Comparison of ENCODE assay signal across 13 mouse cellular contexts in the genomic region with DNA sequence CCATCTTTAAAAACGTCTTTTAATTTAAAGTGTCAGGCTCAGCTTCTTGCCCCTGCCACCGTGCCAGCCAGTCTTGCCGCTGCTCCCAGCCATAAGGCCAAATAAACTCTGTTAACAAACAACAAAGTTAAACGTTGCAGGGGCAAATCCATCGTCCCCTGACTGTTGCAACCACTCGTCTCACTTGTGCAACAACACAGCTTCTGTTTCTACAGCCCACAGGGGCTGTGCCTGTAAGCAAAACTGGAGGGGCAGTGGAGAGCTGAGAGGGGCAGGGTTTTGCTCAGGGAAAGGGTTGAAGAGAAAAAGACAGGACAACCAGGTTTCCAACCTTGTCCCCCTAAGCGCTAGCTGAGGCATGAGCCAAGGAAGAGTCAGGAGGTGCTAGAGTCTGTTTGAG. TPM values are rescaled to one million over a fixed set of nuclear protein-coding genes. Genes with fewer than 3 reads are reported as not detected.
A peak's percentile ranks its signal among the peaks of the same experiment; 100 is the strongest.
DNase-seq lines count a peak whose midpoint lies in the region; ATAC-seq and TF ChIP-seq lines count a peak whose summit lies in the region.
"Had no signal": no experiment of that assay in that cellular context is flagged by ENCODE, and none has a peak within 500 bp of the region (broad histone marks: within the 10 kb centered on the region; RNA-seq: fewer than 3 reads in every experiment).

No protein-coding gene starts in this region.

- 48% methylated on average over 7 of the region's 7 CpGs for WGBS in heart, embryonic 14.5 days
- 44% methylated on average over 7 of the region's 7 CpGs for WGBS in heart, embryonic 10.5 days
- 49% methylated on average over 7 of the region's 7 CpGs for WGBS in neural tube, embryonic 11.5 days
- 49% methylated on average over 7 of the region's 7 CpGs for WGBS in neural tube, embryonic 15.5 days
- 13% methylated on average over 7 of the region's 7 CpGs for WGBS in liver, adult 2 months
- 41% methylated on average over 7 of the region's 7 CpGs for WGBS in stomach, postnatal 0 days

- H3K9ac ChIP-seq in heart, embryonic 14.5 days (ENCODE audit: low read length), result no peak overlapping the region
- H3K9ac ChIP-seq in neural tube, embryonic 11.5 days (ENCODE audit: low read length), result no peak overlapping the region
- H3K9ac ChIP-seq in neural tube, embryonic 15.5 days (replicated peaks), result no peak overlapping the region
- H3K9ac ChIP-seq in liver, adult 2 months (ENCODE audit: low read depth, low read length), result peak overlapping the region; percentile 41
- peak overlapping the region; percentile 54; the same call in 1 of the 2 replicates for H3K9ac ChIP-seq in stomach, postnatal 0 days (ENCODE audit: low read length)

- H3K27ac ChIP-seq in heart, embryonic 14.5 days (replicated peaks in 1 of 2; ENCODE audit: control insufficient read depth in 1 of 2, insufficient read depth in 1 of 2, low read depth in 2 of 2, low read length in 2 of 2), result no peak overlapping the region
- H3K27ac ChIP-seq in heart, embryonic 10.5 days, result no peak overlapping the region
- no peak overlapping the region for H3K27ac ChIP-seq in neural tube, embryonic 11.5 days (ENCODE audit: low read depth, low read length)
- no peak overlapping the region for H3K27ac ChIP-seq in neural tube, embryonic 15.5 days (replicated peaks)
- peak overlapping the region; percentile 87 for H3K27ac ChIP-seq in liver, adult 2 months (replicated peaks; ENCODE audit: insufficient read depth, low read depth, low read length)
- H3K27ac ChIP-seq in stomach, postnatal 0 days (replicated peaks), result no peak overlapping the region

- H3K4me3 ChIP-seq in heart, embryonic 14.5 days (ENCODE audit: control insufficient read depth in 1 of 2, insufficient read depth in 1 of 2, low read depth in 1 of 2, low read length in 2 of 2), result no peak overlapping the region
- H3K4me3 ChIP-seq in heart, embryonic 10.5 days, result no peak overlapping the region
- no peak overlapping the region for H3K4me3 ChIP-seq in neural tube, embryonic 11.5 days (ENCODE audit: low read depth, low read length)
- H3K4me3 ChIP-seq in neural tube, embryonic 15.5 days (replicated peaks), result no peak overlapping the region
- H3K4me3 ChIP-seq in liver, adult 2 months (ENCODE audit: insufficient read depth, low read depth, low read length), result peak overlapping the region; percentile 28
- no peak overlapping the region for H3K4me3 ChIP-seq in stomach, postnatal 0 days (ENCODE audit: low read depth, low read length)

- no peak for ATAC-seq in heart, embryonic 14.5 days (ENCODE audit: insufficient number of reproducible peaks, insufficient read depth, low FRiP score, low read depth)
- ATAC-seq in neural tube, embryonic 11.5 days (ENCODE audit: insufficient read depth, low FRiP score, low TSS enrichment), result 0 out of 2 replicates have a peak, but pooled peaks have one; percentile 4
- no peak for ATAC-seq in neural tube, embryonic 15.5 days (ENCODE audit: low FRiP score)
- ATAC-seq in stomach, postnatal 0 days (ENCODE audit: low FRiP score, low TSS enrichment), result no peak
- ATAC-seq: Patski had no signal

- TF ChIP-seq EP300 in stomach, postnatal 0 days (optimal IDR thresholded peaks at IDR 0.05), result no peak

- no peak for DNase-seq in heart, embryonic 10.5 days (ENCODE audit: low spot score)
- DNase-seq in neural tube, embryonic 11.5 days (ENCODE audit: low spot score), result no peak
- DNase-seq in liver, adult 2 months (ENCODE audit: extremely low read depth, low read depth, low spot score), result peak; percentile 88
- no peak for DNase-seq in stomach, postnatal 0 days (ENCODE audit: low spot score)
- DNase-seq in gastrocnemius, postnatal 14 days, result no peak
- no peak for DNase-seq in right cerebral cortex, postnatal 36 days (ENCODE audit: low spot score in 2 of 2)

- no peaks in the 10 kb centered on the region for H3K9me3 ChIP-seq in heart, embryonic 14.5 days (ENCODE audit: control insufficient read depth, low read length)
- no peaks in the 10 kb centered on the region for H3K9me3 ChIP-seq in heart, embryonic 10.5 days
- H3K9me3 ChIP-seq in neural tube, embryonic 11.5 days (ENCODE audit: control insufficient read depth, low read length), result no peaks in the 10 kb centered on the region
- no peaks in the 10 kb centered on the region for H3K9me3 ChIP-seq in neural tube, embryonic 15.5 days (replicated peaks)
- no peaks in the 10 kb centered on the region for H3K9me3 ChIP-seq in stomach, postnatal 0 days (ENCODE audit: control insufficient read depth, low read length)
- H3K9me3 ChIP-seq: midbrain, embryonic 10.5 days had no signal

- no peaks in the 10 kb centered on the region; a peak in 1 of 4 replicates for H3K4me1 ChIP-seq in heart, embryonic 14.5 days (ENCODE audit: control insufficient read depth in 2 of 2, insufficient read depth in 2 of 2, low read length in 2 of 2)
- H3K4me1 ChIP-seq in heart, embryonic 10.5 days, result peaks cover 10% of the 10 kb centered on the region; the same call in 1 of the 2 replicates
- H3K4me1 ChIP-seq in neural tube, embryonic 11.5 days (ENCODE audit: control insufficient read depth, insufficient read depth, low read length), result no peaks in the 10 kb centered on the region
- H3K4me1 ChIP-seq in neural tube, embryonic 15.5 days, result peaks cover 8% of the 10 kb centered on the region
- peaks cover 25% of the 10 kb centered on the region for H3K4me1 ChIP-seq in liver, adult 2 months (ENCODE audit: control insufficient read depth, insufficient read depth, low read length)
- H3K4me1 ChIP-seq in stomach, postnatal 0 days (replicated peaks; ENCODE audit: control insufficient read depth, insufficient read depth), result 0 out of 2 replicates have a peak, but pooled peaks cover 6% of the 10 kb centered on the region

- intact Hi-C loops in gastrocnemius, postnatal 14 days (cut with DNase I; ENCODE audit: low total_unique reads), result no loop called here

- 0 out of 2 replicates have a peak, but pooled peaks have one; percentile 52 for TF ChIP-seq POLR2A in liver, adult 2 months (IDR thresholded peaks at IDR 0.05; ENCODE audit: extremely low read depth, insufficient read depth, low read length)

- H3K4me2 ChIP-seq in heart, embryonic 14.5 days (ENCODE audit: low read length), result peak overlapping the region; percentile 65; the same call in 1 of the 2 replicates
- H3K4me2 ChIP-seq in neural tube, embryonic 11.5 days (ENCODE audit: low read depth), result no peak overlapping the region
- H3K4me2 ChIP-seq in neural tube, embryonic 15.5 days, result no peak overlapping the region
- peak overlapping the region; percentile 70; the same call in 1 of the 2 replicates for H3K4me2 ChIP-seq in stomach, postnatal 0 days (replicated peaks; ENCODE audit: low read depth)

- H3K79me2 ChIP-seq in liver, adult 2 months (ENCODE audit: control insufficient read depth, insufficient read depth, low read length), result peaks cover 5% of the 10 kb centered on the region; the same call in 1 of the 2 replicates

- no peaks in the 10 kb centered on the region for H3K27me3 ChIP-seq in heart, embryonic 14.5 days (ENCODE audit: control insufficient read depth, insufficient read depth, low read length)
- peaks cover 13% of the 10 kb centered on the region; the same call in 1 of the 2 replicates for H3K27me3 ChIP-seq in heart, embryonic 10.5 days (ENCODE audit: insufficient read depth, poor library complexity, severe bottlenecking)
- H3K27me3 ChIP-seq in neural tube, embryonic 11.5 days (ENCODE audit: control insufficient read depth, insufficient read depth, low read length), result no peaks in the 10 kb centered on the region
- no peaks in the 10 kb centered on the region for H3K27me3 ChIP-seq in neural tube, embryonic 15.5 days (replicated peaks)
- H3K27me3 ChIP-seq in liver, adult 2 months (ENCODE audit: control insufficient read depth, insufficient read depth, low read length), result no peaks in the 10 kb centered on the region
- H3K27me3 ChIP-seq in stomach, postnatal 0 days (ENCODE audit: control insufficient read depth, insufficient read depth, low read length), result no peaks in the 10 kb centered on the region
- H3K27me3 ChIP-seq: Patski had no signal

- H3K36me3 ChIP-seq in heart, embryonic 14.5 days (ENCODE audit: control insufficient read depth, insufficient read depth, low read length), result no peaks in the 10 kb centered on the region
- H3K36me3 ChIP-seq in heart, embryonic 10.5 days, result no peaks in the 10 kb centered on the region
- H3K36me3 ChIP-seq in neural tube, embryonic 11.5 days (ENCODE audit: control insufficient read depth, insufficient read depth, low read length), result no peaks in the 10 kb centered on the region
- H3K36me3 ChIP-seq in neural tube, embryonic 15.5 days, result no peaks in the 10 kb centered on the region
- peaks cover 4% of the 10 kb centered on the region; the same call in 1 of the 2 replicates for H3K36me3 ChIP-seq in liver, adult 2 months (ENCODE audit: control insufficient read depth, insufficient read depth, low read length)
- H3K36me3 ChIP-seq in stomach, postnatal 0 days (ENCODE audit: control insufficient read depth, insufficient read depth, low read length), result no peaks in the 10 kb centered on the region
- H3K36me3 ChIP-seq: midbrain, embryonic 10.5 days had no signal

- TF ChIP-seq CTCF in liver, adult 2 months (IDR thresholded peaks at IDR 0.05; ENCODE audit: low read depth, low read length), result no peak
- no peak for TF ChIP-seq CTCF in stomach, postnatal 0 days (IDR thresholded peaks at IDR 0.05; ENCODE audit: low read depth)

RNA-seq across cellular contexts. Expression of gene Cox8b, which starts 7.9 kb away (rescaled TPM):
- polyA plus RNA-seq in heart, embryonic 14.5 days (2014; fragmentation: Nextera tagmentation; extraction: Ambion mirVana), result 375 and 378 TPM in 2 replicates
- polyA plus RNA-seq in heart, embryonic 10.5 days (2016; fragmentation: Nextera tagmentation; extraction: Ambion mirVana), result 13.6 and 46.8 TPM in 2 replicates
- 0.81 and 4.2 TPM in 2 replicates for polyA plus RNA-seq in neural tube, embryonic 11.5 days (2014; fragmentation: Nextera tagmentation; extraction: Ambion mirVana)
- 1.5 and 4.8 TPM in 2 replicates for polyA plus RNA-seq in neural tube, embryonic 15.5 days (2015; fragmentation: Nextera tagmentation; extraction: Ambion mirVana)
- total RNA-seq in liver, adult 2 months (2014; rRNA removed), result 0.55 and 0.81 TPM in 2 replicates
- polyA plus RNA-seq in liver, adult 2 months (2012; rRNA removed), result not detected in 2 replicates
- 1.3 and 2.6 TPM in 2 replicates for polyA plus RNA-seq in stomach, postnatal 0 days (2015; fragmentation: Nextera tagmentation; extraction: Ambion mirVana)
- total RNA-seq in gastrocnemius, postnatal 14 days (2021), result 1,000 to 10,000 TPM; 1,269 to 1,458 TPM
- total RNA-seq: layer of hippocampus, postnatal 10 days had no signal
- polyA plus RNA-seq: inflammation-experienced regulatory T-cells, adult 6 months; midbrain, embryonic 10.5 days; Patski had no signal

RNA-seq across cellular contexts. Expression of gene Nlrp6, which starts 12.5 kb away (rescaled TPM):
- not detected in 2 replicates for polyA plus RNA-seq in heart, embryonic 14.5 days (2014; fragmentation: Nextera tagmentation; extraction: Ambion mirVana)
- polyA plus RNA-seq in heart, embryonic 10.5 days (2016; fragmentation: Nextera tagmentation; extraction: Ambion mirVana), result 0.14 TPM in 1 of 2 replicates, not detected in the other
- 0.15 and 0.20 TPM in 2 replicates for polyA plus RNA-seq in neural tube, embryonic 11.5 days (2014; fragmentation: Nextera tagmentation; extraction: Ambion mirVana)
- 0.67 and 5.6 TPM in 2 replicates for polyA plus RNA-seq in neural tube, embryonic 15.5 days (2015; fragmentation: Nextera tagmentation; extraction: Ambion mirVana)
- total RNA-seq in liver, adult 2 months (2014; rRNA removed), result 28.9 and 33.4 TPM in 2 replicates
- 72.9 and 119 TPM in 2 replicates for polyA plus RNA-seq in liver, adult 2 months (2012; rRNA removed)
- polyA plus RNA-seq in stomach, postnatal 0 days (2015; fragmentation: Nextera tagmentation; extraction: Ambion mirVana), result 1.6 and 1.7 TPM in 2 replicates
- not detected for total RNA-seq in gastrocnemius, postnatal 14 days (2021)
- total RNA-seq: heart, adult 18-20 months had no signal
- polyA plus RNA-seq: inflammation-experienced regulatory T-cells, adult 6 months; Patski had no signal

RNA-seq across cellular contexts. Expression of gene Sirt3, which starts 26.1 kb away (rescaled TPM):
- polyA plus RNA-seq in heart, embryonic 14.5 days (2014; fragmentation: Nextera tagmentation; extraction: Ambion mirVana), result 48.4 and 57.2 TPM in 2 replicates
- polyA plus RNA-seq in heart, embryonic 10.5 days (2016; fragmentation: Nextera tagmentation; extraction: Ambion mirVana), result 31.5 and 40.1 TPM in 2 replicates
- 22.4 and 26.0 TPM in 2 replicates for polyA plus RNA-seq in neural tube, embryonic 11.5 days (2014; fragmentation: Nextera tagmentation; extraction: Ambion mirVana)
- 61.9 and 67.8 TPM in 2 replicates for polyA plus RNA-seq in neural tube, embryonic 15.5 days (2015; fragmentation: Nextera tagmentation; extraction: Ambion mirVana)
- 134 and 150 TPM in 2 replicates for total RNA-seq in liver, adult 2 months (2014; rRNA removed)
- polyA plus RNA-seq in liver, adult 2 months (2012; rRNA removed), result 155 TPM in 2 replicates
- polyA plus RNA-seq in stomach, postnatal 0 days (2015; fragmentation: Nextera tagmentation; extraction: Ambion mirVana), result 17.9 and 19.0 TPM in 2 replicates
- 10 to 100 TPM; 19.5 to 24.7 TPM for total RNA-seq in gastrocnemius, postnatal 14 days (2021)

RNA-seq across cellular contexts. Expression of gene Psmd13, which starts 26.4 kb away (rescaled TPM):
- polyA plus RNA-seq in heart, embryonic 14.5 days (2014; fragmentation: Nextera tagmentation; extraction: Ambion mirVana), result 55.4 and 120 TPM in 2 replicates
- 249 and 270 TPM in 2 replicates for polyA plus RNA-seq in heart, embryonic 10.5 days (2016; fragmentation: Nextera tagmentation; extraction: Ambion mirVana)
- polyA plus RNA-seq in neural tube, embryonic 11.5 days (2014; fragmentation: Nextera tagmentation; extraction: Ambion mirVana), result 158 and 199 TPM in 2 replicates
- polyA plus RNA-seq in neural tube, embryonic 15.5 days (2015; fragmentation: Nextera tagmentation; extraction: Ambion mirVana), result 253 and 254 TPM in 2 replicates
- total RNA-seq in liver, adult 2 months (2014; rRNA removed), result 83.6 and 102 TPM in 2 replicates
- 51.1 and 58.2 TPM in 2 replicates for polyA plus RNA-seq in liver, adult 2 months (2012; rRNA removed)
- 160 and 166 TPM in 2 replicates for polyA plus RNA-seq in stomach, postnatal 0 days (2015; fragmentation: Nextera tagmentation; extraction: Ambion mirVana)
- 10 to 100 TPM; 93.5 to 94.2 TPM for total RNA-seq in gastrocnemius, postnatal 14 days (2021)

RNA-seq across cellular contexts. Expression of gene Pgghg, which starts 33.0 kb away (rescaled TPM):
- 11.4 and 13.0 TPM in 2 replicates for polyA plus RNA-seq in heart, embryonic 14.5 days (2014; fragmentation: Nextera tagmentation; extraction: Ambion mirVana)
- polyA plus RNA-seq in heart, embryonic 10.5 days (2016; fragmentation: Nextera tagmentation; extraction: Ambion mirVana), result 13.7 and 16.1 TPM in 2 replicates
- polyA plus RNA-seq in neural tube, embryonic 11.5 days (2014; fragmentation: Nextera tagmentation; extraction: Ambion mirVana), result 13.3 and 15.8 TPM in 2 replicates
- polyA plus RNA-seq in neural tube, embryonic 15.5 days (2015; fragmentation: Nextera tagmentation; extraction: Ambion mirVana), result 6.3 and 10.2 TPM in 2 replicates
- 16.6 and 19.1 TPM in 2 replicates for total RNA-seq in liver, adult 2 months (2014; rRNA removed)
- polyA plus RNA-seq in liver, adult 2 months (2012; rRNA removed), result 41.3 and 43.3 TPM in 2 replicates
- 10.1 and 12.3 TPM in 2 replicates for polyA plus RNA-seq in stomach, postnatal 0 days (2015; fragmentation: Nextera tagmentation; extraction: Ambion mirVana)
- total RNA-seq in gastrocnemius, postnatal 14 days (2021), result 1 to 10 TPM; 6.7 to 6.9 TPM

Comparison
In these comparisons a context has a peak if more than half of its experiments do, and no peak if none do; other contexts are left out.
1. H3K4me2 ChIP-seq: peak in heart, embryonic 14.5 days (single experiment) and stomach, postnatal 0 days (single experiment); none in neural tube, embryonic 11.5 days (single experiment) and neural tube, embryonic 15.5 days (single experiment).
2. H3K9ac ChIP-seq: peak in liver, adult 2 months (single experiment) and stomach, postnatal 0 days (single experiment); none in heart, embryonic 14.5 days (single experiment), neural tube, embryonic 11.5 days (single experiment) and neural tube, embryonic 15.5 days (single experiment).
3. RNA of gene Nlrp6, which starts 12.5 kb away (polyA plus RNA-seq): 72.9 to 119 TPM in liver, adult 2 months; 1.6 to 1.7 TPM in stomach, postnatal 0 days, 0.67 to 5.6 TPM in neural tube, embryonic 15.5 days, 0.15 to 0.20 TPM in neural tube, embryonic 11.5 days, 0.14 TPM in heart, embryonic 10.5 days and not detected in heart, embryonic 14.5 days; every median in the first group is over 10 times any median in the second.